Mouse (Mus musculus) left cerebral cortex, adult 9 months (tissue): ENCODE data around the gene Fam234b.

Source experiments
- DNase-seq, 2 experiments: peaks; one replicate each; pipeline ENCODE4 v3.0.0; 2022; ENCODE audit warnings: low spot score in 2 of 2

Fam234b gene

DNA sequence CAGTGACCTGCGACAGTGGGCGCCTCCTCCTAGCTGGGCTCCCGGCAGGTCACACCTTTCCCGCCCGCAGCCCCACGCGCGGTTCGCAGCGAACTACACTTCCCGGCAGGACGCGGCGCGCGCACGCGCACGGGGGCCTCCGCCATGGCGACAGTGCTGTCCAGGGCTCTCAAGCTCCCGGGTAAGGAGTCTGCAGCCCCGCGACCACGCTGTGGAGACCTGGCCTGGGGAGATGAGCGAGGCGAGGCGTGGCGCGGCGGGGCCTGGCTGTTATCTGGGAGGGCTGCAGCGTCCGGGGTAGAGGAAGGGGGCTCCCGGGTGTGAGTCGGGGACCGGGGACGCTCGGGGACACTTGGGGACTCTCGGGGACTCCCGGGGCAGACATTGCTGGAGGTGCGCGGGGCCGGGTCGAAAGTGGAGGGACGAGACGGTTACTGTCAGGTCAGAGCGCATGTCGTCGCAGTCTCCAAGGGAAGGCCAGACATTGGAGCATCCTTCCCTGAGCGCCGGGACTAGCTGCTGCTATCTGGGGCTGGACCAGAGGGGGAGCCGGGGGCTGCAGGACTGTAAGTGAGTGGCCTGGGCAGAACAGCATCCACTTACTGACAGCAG, at the start of gene Fam234b, which contains the start of gene Hebp1:
Gene Fam234b, plus strand, starts transcription at position 57 of the 612 bp plus-strand sequence.
Gene Hebp1, minus strand, starts transcription at position 102 of the 612 bp plus-strand sequence.
- peak; percentile 46 to 80 for DNase-seq

DNA sequence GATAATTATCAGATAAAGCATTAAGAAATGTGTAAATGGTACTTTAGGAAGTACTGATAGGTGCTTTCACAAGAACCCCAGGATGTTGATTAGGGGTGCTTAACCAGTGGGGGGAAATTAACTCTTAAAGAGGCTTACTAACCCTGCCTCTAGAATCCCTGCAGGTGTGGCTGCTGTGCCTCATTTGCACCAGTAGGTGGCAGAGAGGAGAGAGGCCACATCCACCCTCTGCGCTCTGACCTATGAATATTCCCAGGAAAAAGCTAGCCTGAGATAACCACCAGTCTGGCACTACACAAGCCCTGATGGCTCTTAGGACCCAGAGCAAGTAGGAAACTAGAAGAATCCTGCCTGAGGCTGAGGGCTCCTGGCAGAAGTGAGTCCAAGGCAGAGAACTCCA, 49.3 kb upstream of the Fam234b start:
- DNase-seq: no peak

DNA sequence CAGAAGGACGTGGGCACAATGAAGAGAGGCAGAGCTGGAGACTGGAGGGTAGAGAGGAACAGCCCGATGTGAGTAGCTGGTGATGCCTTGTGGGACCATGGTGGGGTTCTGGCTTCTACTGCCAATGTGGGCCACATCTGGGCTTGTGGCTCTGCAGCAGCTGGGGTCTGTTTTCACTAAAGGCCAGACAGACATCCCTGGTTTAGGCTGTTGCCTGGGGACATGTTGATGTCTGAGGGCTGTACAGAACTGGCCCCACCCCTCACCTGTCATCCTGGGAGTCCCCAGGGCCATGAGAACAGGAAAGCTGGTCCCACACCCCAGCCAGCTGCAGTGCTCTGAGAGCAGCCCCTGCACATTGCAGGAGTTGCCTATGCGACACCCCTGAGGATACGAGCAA, 48.6 kb upstream of the Fam234b start:
- no peak for DNase-seq

DNA sequence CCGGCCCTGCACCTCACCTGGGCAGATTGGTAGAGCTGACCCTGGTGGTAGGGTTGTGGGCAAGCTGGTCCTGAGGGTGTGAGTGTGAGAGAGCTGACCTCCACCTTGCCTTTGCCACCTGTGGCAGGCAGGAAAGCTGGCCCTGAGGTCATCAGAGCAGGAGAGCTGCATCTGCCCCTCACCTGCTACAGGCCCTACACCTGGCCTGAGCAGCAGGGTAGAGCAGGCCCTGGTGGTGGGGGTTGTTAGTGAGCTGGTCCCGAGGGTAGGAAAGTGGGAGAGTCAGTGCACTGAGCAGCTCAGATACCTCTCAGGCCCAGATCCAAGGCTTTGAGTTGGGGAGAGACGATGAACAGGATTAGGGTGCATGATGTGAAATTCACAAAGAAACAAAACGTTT, 48.1 kb upstream of the Fam234b start:
- DNase-seq: no peak

DNA sequence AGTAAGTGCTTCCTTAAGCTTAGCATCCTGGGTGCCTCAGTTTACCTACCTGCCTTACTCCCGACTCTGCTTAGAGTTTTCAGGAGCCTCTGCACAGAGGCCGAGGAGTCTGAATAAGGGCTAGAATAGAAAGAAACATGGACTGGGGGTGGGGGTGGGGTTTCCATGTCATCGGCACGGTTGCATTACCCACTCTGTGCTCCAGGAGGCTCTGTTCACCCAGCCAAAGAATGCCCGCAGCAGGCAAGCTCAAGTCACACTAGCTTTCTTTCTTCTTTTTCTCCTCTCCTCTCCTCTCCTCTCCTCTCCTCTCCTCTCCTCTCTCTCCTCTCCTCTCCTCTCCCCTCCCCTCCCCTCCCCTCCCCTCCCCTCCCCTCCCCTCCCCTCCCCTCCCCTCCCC, 47.5 kb upstream of the Fam234b start:
- DNase-seq: no peak

DNA sequence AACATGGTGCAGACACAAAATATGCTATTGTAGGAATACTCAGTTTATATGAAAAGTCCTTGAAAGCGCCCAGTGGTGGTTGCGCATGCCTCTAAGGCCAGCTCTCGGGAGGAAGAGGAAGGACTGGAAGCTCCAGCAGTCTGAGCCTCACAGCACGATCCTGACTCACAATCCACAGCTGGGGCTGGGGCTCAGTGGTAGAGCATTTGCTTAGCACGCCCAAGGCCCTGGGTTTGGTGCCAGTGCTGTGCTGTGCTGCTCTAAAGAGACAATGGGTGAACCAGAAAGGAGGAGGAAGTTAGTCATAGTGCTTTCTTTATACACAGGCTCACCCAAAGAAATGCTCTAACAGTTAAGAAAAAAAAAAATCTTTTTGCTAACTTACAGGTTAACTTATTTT, 44.1 kb upstream of the Fam234b start:
- peak; percentile 31 to 58 for DNase-seq

DNA sequence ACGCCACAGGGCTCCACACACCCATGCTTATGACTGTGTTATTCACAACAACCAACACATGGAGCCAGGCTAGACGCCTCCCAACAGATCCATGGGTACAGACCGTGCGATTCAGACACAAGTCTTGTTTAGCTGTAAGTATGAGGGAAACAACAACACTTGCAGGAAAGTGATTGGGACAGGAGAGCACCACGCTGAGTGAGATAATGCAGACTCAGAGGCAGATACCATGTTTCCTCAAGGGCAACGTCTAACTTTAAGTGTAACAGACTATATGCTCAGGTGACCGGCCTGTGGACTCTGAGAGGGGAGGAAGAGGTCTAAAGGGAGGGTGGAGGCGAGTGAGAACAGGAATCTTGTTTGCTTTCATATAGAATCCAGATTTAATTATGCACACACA, 41.2 kb upstream of the Fam234b start:
- DNase-seq: no peak

DNA sequence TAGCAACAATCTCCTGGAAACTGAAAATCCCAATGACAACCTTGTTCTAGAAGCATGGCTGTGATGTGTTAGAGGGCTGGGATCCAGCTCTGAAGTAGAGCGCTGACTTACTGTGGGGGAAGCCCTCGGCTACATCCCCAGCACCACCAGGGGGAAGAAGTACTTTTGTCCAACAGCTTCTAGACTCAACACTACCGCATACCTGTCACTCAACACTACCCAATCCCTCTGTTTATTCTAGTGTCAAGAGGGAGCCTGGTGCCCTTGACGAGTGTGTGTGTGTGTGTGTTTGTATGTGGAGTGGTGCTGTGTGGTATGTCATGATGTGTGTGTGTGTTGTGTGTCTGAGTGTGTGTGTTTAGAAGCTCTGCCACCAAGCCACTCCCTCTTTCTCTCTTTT, 40.3 kb upstream of the Fam234b start:
- DNase-seq: no peak

DNA sequence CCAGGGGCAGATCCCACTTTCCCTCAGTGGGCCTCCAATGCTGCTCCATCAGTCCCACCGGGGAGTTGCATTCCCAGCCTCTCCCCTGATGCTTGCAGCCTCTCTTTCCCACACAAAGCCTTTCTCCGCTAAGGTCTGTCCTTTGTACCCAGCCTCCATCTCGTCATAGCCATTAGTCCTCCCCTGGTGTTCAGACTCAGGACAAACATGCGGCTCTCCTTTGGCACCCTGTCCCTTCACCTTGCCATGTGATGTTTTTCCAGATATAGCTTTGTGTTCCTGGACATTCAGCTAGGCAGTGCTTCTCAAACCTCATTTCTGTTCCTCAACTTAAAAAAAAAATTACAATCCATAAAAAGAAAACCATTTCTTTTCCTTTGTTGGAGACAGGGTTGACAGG, 39.3 kb upstream of the Fam234b start:
- no peak for DNase-seq

DNA sequence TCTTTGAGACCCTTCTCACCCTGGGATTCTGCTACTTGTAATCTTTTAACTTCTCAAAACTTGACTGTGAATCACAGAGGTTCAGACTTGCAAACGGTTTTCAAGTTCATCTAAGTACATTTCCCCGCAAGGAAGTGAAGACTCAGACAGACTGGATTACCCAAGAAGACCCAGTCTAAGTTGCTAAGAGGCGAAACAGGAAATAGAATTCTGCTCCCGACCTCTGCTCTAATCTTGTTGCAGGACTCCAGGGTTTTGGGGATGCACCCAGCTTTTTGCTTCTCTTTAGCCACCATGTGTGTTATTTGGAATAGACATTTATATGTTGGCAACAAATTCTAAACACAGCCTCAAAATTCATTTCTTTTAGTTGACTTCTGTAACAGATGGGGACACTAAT, 36.4 kb upstream of the Fam234b start:
- DNase-seq: no peak

DNA sequence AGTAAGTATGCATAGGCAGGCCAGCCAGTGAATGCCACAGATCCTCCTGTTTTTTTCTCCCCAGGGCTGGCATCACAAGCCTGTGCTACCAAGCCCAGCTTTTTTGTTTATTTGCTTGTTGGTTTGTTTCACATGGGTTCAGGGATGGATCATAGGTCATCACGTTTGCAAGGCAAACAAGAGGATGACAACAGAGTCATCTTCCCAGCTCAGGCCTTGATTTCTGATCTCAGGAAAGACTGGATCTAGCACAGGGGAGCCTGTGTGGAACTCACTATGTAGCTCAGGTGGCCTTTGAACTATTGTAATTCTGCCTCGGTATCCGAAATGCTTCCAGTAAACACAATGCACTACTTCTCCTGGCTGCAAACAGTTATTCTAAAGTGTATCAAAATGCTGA, 35.5 kb upstream of the Fam234b start:
- DNase-seq: no peak

DNA sequence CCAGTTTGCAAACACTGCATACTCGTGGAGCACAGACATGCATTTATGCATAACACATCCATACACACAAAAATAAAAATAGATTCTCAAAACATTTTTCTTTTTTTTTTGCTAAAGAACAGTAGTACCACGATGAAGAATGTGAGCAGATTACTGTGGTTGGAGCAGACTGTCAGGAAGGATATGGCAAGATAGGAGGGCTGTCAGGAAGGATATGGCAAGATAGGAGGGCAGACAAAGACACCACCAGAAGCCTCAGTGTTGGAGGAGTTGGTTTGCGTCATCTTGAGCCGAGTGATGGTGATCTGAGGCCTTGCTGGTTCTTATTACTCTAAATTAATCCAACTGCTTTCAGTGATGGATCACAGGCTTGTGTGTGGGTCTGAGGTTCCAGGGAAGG, 34.9 kb upstream of the Fam234b start:
- DNase-seq: no peak

DNA sequence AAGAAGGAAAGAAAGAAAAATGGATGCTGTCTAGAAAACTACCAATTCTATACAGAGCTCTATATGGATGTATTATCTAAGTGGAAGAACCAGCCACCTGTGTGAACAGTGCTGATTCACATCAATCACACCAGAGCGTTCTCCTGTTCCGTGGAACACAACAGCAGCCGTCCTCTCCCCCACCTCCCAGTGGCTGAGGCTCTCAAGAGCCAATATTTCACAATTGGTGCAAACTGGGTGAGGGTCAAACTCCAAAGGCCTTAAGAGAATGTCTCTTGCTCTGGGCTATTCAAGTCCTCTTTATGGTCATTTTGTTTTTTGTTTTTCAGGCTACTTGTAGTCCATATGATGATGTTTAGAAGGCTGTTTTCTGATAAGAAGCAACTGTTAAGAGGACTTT, 32.6 kb upstream of the Fam234b start:
- DNase-seq: no peak

DNA sequence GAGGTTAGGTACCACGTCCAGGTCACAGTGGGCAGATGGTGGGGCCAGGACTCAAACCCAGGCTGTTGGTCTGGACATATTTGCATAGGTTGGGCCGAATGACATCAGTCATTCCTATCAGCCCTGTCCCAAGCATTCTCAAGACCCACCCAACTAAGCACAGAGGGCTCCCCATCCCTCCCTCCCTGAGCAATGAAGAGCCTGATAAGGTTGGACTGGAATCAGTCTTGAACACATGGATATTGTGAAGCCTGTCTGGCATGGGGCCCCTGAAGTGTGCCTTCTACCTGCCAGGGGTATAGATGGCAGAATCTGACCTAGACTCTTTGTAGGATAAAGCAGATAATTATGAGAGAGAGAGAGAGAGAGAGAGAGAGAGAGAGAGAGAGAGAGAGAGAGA, 32.1 kb upstream of the Fam234b start:
- no peak for DNase-seq

DNA sequence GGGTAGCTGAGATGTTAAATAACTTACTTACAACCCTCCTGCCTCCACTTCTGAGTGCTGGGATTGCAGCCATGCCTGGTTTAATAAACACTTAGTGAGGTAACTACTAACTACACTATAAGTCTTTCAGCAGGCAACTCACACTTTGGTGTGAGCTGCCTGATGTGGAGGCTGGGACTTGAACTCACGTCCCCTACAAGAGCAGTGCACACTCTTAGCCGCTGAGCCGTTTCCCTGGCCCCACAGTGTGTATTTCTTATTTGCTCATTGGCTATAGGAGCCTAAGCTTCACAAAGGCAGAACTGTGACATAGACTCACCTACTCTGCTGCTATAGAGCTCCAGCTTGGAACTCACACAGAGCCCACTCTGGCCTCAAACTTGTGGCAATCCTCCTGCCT, 31.5 kb upstream of the Fam234b start:
- DNase-seq: no peak

DNA sequence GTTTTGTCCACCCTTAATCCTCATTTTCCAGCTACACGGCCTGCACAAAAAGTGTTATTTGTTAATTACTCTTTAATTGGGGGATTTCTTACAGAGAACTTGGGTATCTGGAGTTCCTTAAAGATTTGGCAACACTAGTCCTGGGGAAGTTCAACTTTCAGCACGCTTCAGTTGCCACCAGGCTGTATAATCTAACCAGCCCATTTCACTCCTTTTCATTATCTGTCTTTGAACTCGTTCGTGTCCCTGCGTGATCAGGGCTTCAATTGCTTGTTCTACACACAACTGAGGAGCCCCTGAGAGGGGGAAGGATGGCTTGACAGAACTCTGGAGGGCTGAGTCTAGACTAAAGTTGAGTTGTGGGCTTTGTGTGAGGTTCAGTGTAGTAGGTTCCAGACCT, 31.1 kb upstream of the Fam234b start:
- DNase-seq: no peak

DNA sequence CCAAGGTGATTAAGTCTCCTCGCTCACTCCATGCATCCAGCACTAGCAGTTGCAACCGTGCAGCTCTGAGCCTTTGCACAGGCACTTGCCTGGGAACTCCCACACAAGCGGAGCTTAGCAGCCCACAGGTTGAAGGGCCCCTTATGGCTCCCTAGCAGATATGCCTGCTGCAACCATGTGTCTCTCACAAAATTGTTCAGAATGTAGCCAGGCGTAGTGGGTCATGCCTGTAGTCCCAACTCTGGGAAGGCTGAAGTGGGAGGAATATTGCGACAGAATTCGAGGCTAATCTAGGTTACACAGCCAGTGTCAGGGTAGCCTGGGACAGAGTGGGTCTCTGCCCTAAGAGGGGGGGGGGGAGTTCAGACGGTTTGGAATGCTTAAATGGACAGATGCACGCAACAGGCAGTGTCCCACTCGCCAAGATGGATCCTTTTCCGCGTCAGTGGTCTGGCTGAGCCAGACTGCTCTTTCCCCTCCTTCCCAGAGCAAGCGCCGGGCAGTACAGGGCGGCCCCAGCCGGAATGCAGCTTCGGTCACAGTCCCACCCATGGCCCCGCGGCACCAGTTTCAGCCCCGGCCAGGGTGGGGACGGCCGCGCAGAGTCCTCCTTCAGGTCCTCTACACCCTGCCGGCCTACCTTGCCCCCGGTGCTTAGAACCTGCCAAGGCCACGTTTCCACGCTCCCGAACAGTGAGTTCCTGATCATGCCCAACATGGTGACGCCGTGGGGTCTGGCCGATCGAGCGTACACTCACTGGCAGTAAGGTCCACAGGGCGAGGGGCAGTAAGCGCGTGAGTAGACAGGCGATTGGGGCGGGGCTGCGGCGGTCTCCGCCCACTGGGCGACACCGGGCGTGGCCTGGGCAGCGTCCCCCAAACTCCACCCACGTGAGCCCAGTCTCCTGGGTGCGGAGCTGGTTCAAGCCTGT, 30.1 kb upstream of the Fam234b start:
- DNase-seq: peak; percentile 49 to 72

DNA sequence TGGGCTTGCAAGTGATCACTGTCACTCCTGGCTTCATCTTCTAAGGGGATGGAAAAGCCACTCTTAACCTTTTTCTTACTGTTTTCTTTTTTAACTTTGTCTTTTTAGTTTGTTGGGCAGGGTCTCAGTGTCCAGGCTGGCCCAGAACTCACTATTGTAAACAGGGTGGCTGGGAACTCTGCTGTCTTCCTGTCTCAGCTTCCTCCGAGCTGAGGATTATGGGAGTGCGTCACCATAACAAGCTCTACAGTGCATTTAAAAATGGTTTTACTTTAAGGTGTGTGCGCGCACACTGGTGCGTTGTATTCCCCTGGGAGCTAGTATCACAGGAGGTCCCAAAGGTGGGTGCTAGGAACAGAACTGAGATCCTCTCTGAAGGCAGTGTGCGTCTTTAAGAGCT, 29.3 kb upstream of the Fam234b start:
- DNase-seq: no peak

DNA sequence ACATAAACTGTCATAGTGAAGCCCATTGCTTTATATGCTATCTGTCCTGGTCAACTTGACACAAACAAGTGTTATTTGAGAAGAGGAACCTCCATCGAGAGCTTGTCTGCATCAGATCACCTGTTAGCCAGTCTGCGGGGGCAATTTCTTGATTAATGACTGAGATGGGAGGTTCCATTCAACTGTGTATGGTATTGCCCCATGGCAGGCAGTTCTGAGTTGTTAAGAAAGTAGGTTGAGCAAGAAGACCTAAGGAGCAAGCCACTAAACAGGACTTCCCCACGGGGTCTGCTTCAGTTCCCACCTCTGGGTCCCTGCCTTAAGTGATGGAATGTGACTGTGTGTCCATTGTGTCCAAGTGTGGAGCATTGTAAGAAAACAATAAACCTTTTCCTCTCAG, 28.5 kb upstream of the Fam234b start:
- DNase-seq: no peak

DNA sequence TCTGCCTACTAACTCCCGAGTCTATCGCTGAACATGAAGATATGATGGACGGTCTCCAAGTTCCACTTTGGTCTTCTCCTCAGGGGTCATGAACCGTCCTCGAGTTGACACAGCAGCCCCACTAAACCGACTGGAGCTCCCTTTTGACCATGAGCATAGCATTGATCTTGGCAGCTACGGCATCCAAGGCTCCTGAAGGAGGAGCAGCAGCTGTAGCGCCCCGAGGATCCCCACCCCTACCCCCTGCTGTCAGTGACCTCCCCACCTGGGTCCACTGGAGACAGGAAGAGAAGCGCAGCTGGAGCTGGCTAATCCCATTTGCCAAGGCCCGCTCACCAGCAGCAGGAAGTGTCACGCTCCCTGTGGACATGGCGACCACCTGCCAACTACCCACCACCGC, 26.0 kb upstream of the Fam234b start:
- no peak for DNase-seq

DNA sequence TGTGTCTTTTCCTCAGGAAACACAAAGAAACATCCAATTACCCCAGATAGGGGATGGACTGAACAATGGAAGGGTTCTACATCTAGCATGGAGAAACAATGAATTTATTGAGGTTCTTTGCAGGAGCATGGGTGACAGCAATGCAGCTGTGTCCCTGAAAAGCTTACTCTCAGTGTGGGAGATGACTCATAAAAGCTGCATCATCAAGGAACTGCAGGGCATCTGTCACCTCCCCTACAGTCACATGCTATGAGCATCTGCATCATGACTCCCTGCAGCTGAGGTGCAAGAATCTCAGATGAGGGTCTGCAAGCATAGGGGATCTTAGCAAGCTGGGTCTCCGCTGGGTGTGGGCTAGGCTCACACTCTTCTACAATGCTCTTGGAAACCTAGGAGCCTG, 22.8 kb upstream of the Fam234b start:
- peak; percentile 51 to 58 for DNase-seq

DNA sequence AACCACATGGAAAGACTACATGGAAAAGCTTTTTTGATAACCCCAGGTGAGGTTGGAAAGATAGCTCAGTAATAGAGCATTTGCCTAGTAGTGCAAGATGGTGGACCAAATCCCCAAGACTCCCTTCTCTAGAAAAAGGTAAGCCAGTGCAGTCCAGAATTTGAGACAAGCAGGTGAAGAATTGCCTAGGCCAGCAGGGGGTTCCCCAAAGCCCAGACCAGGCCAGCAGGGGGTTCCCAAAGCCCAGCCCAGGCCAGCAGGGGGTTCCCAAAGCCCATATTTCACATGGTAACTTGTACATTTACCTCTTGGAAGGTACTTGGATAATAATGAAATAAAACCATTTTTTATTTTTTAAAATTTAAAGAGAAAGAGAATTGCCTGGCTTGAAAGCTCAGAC, 20.5 kb upstream of the Fam234b start:
- DNase-seq: no peak

DNA sequence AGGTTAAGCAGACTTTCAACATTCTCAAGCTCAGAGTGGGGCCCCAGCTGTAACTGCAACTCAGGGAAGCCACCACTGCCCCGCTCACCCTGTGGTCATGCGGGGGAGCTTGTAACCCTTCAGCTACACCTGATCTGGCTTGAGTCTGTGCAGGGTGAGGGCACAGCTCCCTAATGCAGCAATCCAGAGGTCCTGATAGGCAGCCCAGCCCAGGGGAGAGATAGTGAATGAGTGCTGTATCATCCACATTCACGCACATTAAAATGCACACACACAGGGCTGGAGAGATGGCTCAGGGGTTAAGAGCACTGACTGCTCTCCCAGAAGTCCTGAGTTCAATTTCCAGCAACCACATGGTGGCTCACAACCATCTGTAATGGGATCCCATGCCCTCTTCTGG, 19.2 kb upstream of the Fam234b start:
- DNase-seq: no peak
